Mouse (Mus musculus) neural tube, embryonic 14.5 days (tissue): Measurements from ENCODE around the gene Htr2c. TPM values are rescaled to one million over a fixed set of nuclear protein-coding genes. Genes with fewer than 3 reads are reported as not detected.

ENCODE experiments used
- ATAC-seq: fragments of 200-750 bp; cut with Nextera tagmentation; 2 replicates; pipeline ENCODE4 v1.8.0; 2017; ENCODE audit warnings: low read depth, mild to moderate bottlenecking, moderate TSS enrichment, moderate library complexity
- H3K27ac ChIP-seq: fragments of 300-500 bp; sonication (generic); 2 replicates; pipeline ENCODE4 v1.5.1; 2014; ENCODE audit warnings: low read depth, mild to moderate bottlenecking, control low read depth, low read length, moderate library complexity, mixed read lengths
- H3K27me3 ChIP-seq: fragments of 300-500 bp; sonication (generic); 2 replicates; pipeline ENCODE4 v1.6.1; 2014; ENCODE audit warnings: low read length; ENCODE audit not compliant: control insufficient read depth, insufficient read depth
- H3K36me3 ChIP-seq: fragments of 300-500 bp; sonication (generic); 2 replicates; pipeline ENCODE4 v1.6.1; 2014; ENCODE audit warnings: low read length, mixed read lengths; ENCODE audit not compliant: control insufficient read depth, insufficient read depth
- H3K4me1 ChIP-seq: fragments of 300-500 bp; sonication (generic); 2 replicates; pipeline ENCODE4 v1.6.1; 2014; ENCODE audit warnings: low read length; ENCODE audit not compliant: control insufficient read depth, insufficient read depth
- H3K4me2 ChIP-seq: fragments of 300-500 bp; sonication (generic); 2 replicates; pipeline ENCODE4 v1.6.1; 2014; ENCODE audit warnings: mild to moderate bottlenecking, low read depth, low read length, control low read depth
- H3K4me3 ChIP-seq: fragments of 300-500 bp; sonication (generic); 2 replicates; pipeline ENCODE4 v1.5.1; 2014; ENCODE audit warnings: low read depth, low read length, control low read depth, mixed read lengths
- H3K9ac ChIP-seq: fragments of 300-500 bp; sonication (generic); replicated peaks from 2 replicates; pipeline ENCODE4 v1.6.1; 2014; ENCODE audit warnings: low read depth, mild to moderate bottlenecking, control low read depth, low read length, mixed read lengths
- H3K9me3 ChIP-seq: fragments of 300-500 bp; sonication (generic); 2 replicates; pipeline ENCODE4 v1.6.1; 2016; ENCODE audit warnings: low read length; ENCODE audit not compliant: control insufficient read depth
- WGBS: fragments of 180-500 bp; shearing (Covaris S2); extraction: QIAGEN DNeasy Blood & Tissue Kit; methylation state at CpG from one replicate; pipeline ENCODE4 v1.1.7; 2014; 5-methylcytosine and 5-hydroxymethylcytosine counted together
- microRNA counts: library from miRNA; unstranded; fragments of <30 nt; microRNA quantifications from one replicate; lab custom pipeline; 2016
- microRNA-seq: library from miRNA; unstranded; fragments of <30 nt; microRNA quantifications from one replicate; pipeline ENCODE4, GENCODE M21; 2016
- polyA plus RNA-seq: library from polyadenylated mRNA; unstranded; fragments of >200 nt; fragmentation: Nextera tagmentation; extraction: Ambion mirVana; gene quantifications from 2 replicates; pipeline ENCODE4 v1.2.1, GENCODE M21; 2014

Htr2c gene
- polyA plus RNA-seq, 1 experiment from 2014 or later: 10.0 TPM

- H3K9me3 ChIP-seq: no peaks in the 10 kb centered on the region
- no peak overlapping the region for H3K27ac ChIP-seq
- no peak for ATAC-seq
- no peak overlapping the region for H3K4me3 ChIP-seq
- 28% methylated on average over 3 of the region's 3 CpGs for WGBS
- no peaks in the 10 kb centered on the region for H3K4me1 ChIP-seq
- H3K9ac ChIP-seq: no peak overlapping the region
- H3K36me3 ChIP-seq: no peaks in the 10 kb centered on the region
- H3K27me3 ChIP-seq: no peaks in the 10 kb centered on the region
- no peak overlapping the region for H3K4me2 ChIP-seq
These were observed 93.4 kb downstream of the Htr2c start for GRCm38 (mm10) chrX:147055730-147056129.

GRCm38 (mm10) chrX:147071622-147072021 lies 109.3 kb downstream of the Htr2c start:
- ATAC-seq: no peak
- H3K36me3 ChIP-seq: no peaks in the 10 kb centered on the region
- H3K27ac ChIP-seq: no peak overlapping the region
- no peaks in the 10 kb centered on the region for H3K27me3 ChIP-seq
- no peak overlapping the region for H3K4me2 ChIP-seq
- no peaks in the 10 kb centered on the region for H3K4me1 ChIP-seq
- H3K9me3 ChIP-seq: no peaks in the 10 kb centered on the region
- H3K4me3 ChIP-seq: no peak overlapping the region
- no peak overlapping the region for H3K9ac ChIP-seq

- Histone ChIP-seq H3K9ac (no peak overlapping the region), H3K36me3 (no peaks in the 10 kb centered on the region), H3K27ac (no peak overlapping the region), H3K4me1 (no peaks in the 10 kb centered on the region), H3K9me3 (no peaks in the 10 kb centered on the region), H3K4me2 (no peak overlapping the region), H3K27me3 (no peaks in the 10 kb centered on the region), H3K4me3 (no peak overlapping the region)
- 61% methylated on average over 1 of the region's 1 CpGs for WGBS
- no peak for ATAC-seq
These were observed 156.8 kb downstream of the Htr2c start for GRCm38 (mm10) chrX:147119155-147119554.

GRCm38 (mm10) chrX:147215251-147215650 lies 252.9 kb downstream of the Htr2c start:
- Histone ChIP-seq H3K9ac (no peak overlapping the region), H3K27me3 (no peaks in the 10 kb centered on the region), H3K4me2 (no peak overlapping the region), H3K36me3 (no peaks in the 10 kb centered on the region), H3K4me3 (no peak overlapping the region), H3K27ac (no peak overlapping the region), H3K4me1 (no peaks in the 10 kb centered on the region), H3K9me3 (no peaks in the 10 kb centered on the region)
- no peak for ATAC-seq

- Histone ChIP-seq H3K4me1 (no peaks in the 10 kb centered on the region), H3K4me2 (no peak overlapping the region), H3K9ac (no peak overlapping the region), H3K27ac (no peak overlapping the region), H3K4me3 (no peak overlapping the region), H3K9me3 (no peaks in the 10 kb centered on the region), H3K27me3 (no peaks in the 10 kb centered on the region), H3K36me3 (no peaks in the 10 kb centered on the region)
- 82% methylated on average over 3 of the region's 3 CpGs for WGBS
- no peak for ATAC-seq
These were observed 255.2 kb downstream of the Htr2c start for GRCm38 (mm10) chrX:147217382-147218013.

GRCm38 (mm10) chrX:147238806-147239542 lies 276.7 kb downstream of the Htr2c start:
- Histone ChIP-seq H3K4me3 (no peak overlapping the region), H3K9ac (no peak overlapping the region), H3K27me3 (no peaks in the 10 kb centered on the region), H3K4me2 (no peak overlapping the region), H3K27ac (no peak overlapping the region), H3K4me1 (no peaks in the 10 kb centered on the region), H3K36me3 (no peaks in the 10 kb centered on the region), H3K9me3 (no peaks in the 10 kb centered on the region)
- ATAC-seq: no peak
- WGBS: 80% methylated on average over 2 of the region's 2 CpGs

MicroRNA genes within 50 kb of the gene (microRNA counts, 519-probe panel; counts per million panel counts)
- microRNA mmu-miR-448 (lab: Ali Mortazavi, UCI) (not detected), microRNA mmu-miR-764-3p (lab: Ali Mortazavi, UCI) (not detected), microRNA mmu-miR-764-5p (lab: Ali Mortazavi, UCI) (not detected)

Small RNA genes lying within 50 kb of the gene (microRNA-seq; reads per million reads assigned to microRNA genes)
- gene Gm22650 (not detected), gene Gm24627 (not detected), gene Mir1264 (29.3 reads per million, percentile 27 among the genes with 10 or more reads in this experiment), gene Mir1298 (232 reads per million, percentile 57 among the genes with 10 or more reads in this experiment), gene Mir1912 (not detected), gene Mir448 (90.2 reads per million, percentile 46 among the genes with 10 or more reads in this experiment), gene Mir764 (1.4 reads per million)
